In the genomic region with DNA sequence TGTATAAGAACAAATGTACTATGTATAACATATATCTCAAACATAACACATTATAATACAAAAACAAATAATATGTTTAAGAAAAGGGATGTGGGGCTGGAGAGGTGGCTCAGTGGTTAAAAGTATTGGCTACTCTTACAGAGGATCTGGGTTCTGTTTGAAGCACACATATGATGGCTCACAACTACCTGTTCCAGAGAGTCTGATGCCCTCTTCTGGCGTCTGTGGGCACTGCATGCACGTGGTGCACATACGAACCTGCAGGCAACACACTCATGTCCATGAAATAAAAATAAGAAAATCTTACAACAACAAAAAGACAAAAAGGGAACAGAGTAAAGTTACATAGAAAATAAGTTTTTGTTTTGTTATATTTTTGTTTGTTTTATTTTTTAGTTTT, we compare ENCODE assay signal across 19 mouse cellular contexts.
DNase-seq lines count a peak whose midpoint lies in the region; ATAC-seq and TF ChIP-seq lines count a peak whose summit lies in the region.
"Had no signal": no experiment of that assay in that cellular context is flagged by ENCODE, and none has a peak within 500 bp of the region (broad histone marks: within the 10 kb centered on the region; RNA-seq: fewer than 3 reads in every experiment).

No protein-coding gene starts in this region.

- no peaks in the 10 kb centered on the region for H3K36me3 ChIP-seq in ES-Bruce4 (ENCODE audit: control insufficient read depth, insufficient read depth, low read length, poor library complexity, severe bottlenecking)
- no peaks in the 10 kb centered on the region for H3K36me3 ChIP-seq in liver, embryonic 14.5 days (replicated peaks; ENCODE audit: control insufficient read depth, insufficient read depth, low read depth)
- no peaks in the 10 kb centered on the region for H3K36me3 ChIP-seq in limb, embryonic 10.5 days
- H3K36me3 ChIP-seq: forebrain, embryonic 10.5 days had no signal

- no peak for TF ChIP-seq EP300 in ES-Bruce4 (IDR thresholded peaks at IDR 0.05; ENCODE audit: insufficient read depth, low read depth, low read length)
- TF ChIP-seq EP300 in liver, embryonic 14.5 days (IDR thresholded peaks at IDR 0.05; ENCODE audit: low read depth): no peak

- H3K9ac ChIP-seq in ES-Bruce4 (ENCODE audit: low read depth, poor library complexity, severe bottlenecking): no peak overlapping the region
- no peak overlapping the region for H3K9ac ChIP-seq in liver, embryonic 14.5 days (replicated peaks)

- WGBS in lung, adult 2 months: 84% methylated on average over 3 of the region's 3 CpGs
- WGBS in liver, embryonic 14.5 days (ENCODE audit: insufficient replicate concordance): 74% methylated on average over 3 of the region's 3 CpGs
- WGBS in limb, embryonic 10.5 days: 87% methylated on average over 3 of the region's 3 CpGs

- H3K27ac ChIP-seq in ES-Bruce4 (ENCODE audit: insufficient read depth, low read length): no peak overlapping the region
- H3K27ac ChIP-seq in liver, embryonic 14.5 days: no peak overlapping the region
- no peak overlapping the region for H3K27ac ChIP-seq in limb, embryonic 10.5 days
- H3K27ac ChIP-seq: forebrain, embryonic 10.5 days had no signal

- H3K4me3 ChIP-seq in lung, adult 2 months (replicated peaks; ENCODE audit: extremely low read depth, low read depth, low read length): no peak overlapping the region
- no peak overlapping the region for H3K4me3 ChIP-seq in ES-Bruce4 (ENCODE audit: low read depth, low read length)
- no peak overlapping the region for H3K4me3 ChIP-seq in liver, embryonic 14.5 days (ENCODE audit: insufficient read depth in 1 of 2, low read depth in 2 of 2, low read length in 2 of 2)
- no peak overlapping the region for H3K4me3 ChIP-seq in limb, embryonic 10.5 days
- H3K4me3 ChIP-seq: forebrain, embryonic 10.5 days; myocyte had no signal

- TF ChIP-seq CTCF in lung, adult 2 months (IDR thresholded peaks at IDR 0.05; ENCODE audit: insufficient read depth, low read length): 0 out of 2 replicates have a peak, but pooled peaks have one; percentile 15
- peak; percentile 56 for TF ChIP-seq CTCF in ES-Bruce4 (IDR thresholded peaks at IDR 0.05; ENCODE audit: low read depth, low read length)
- peak; percentile 57 for TF ChIP-seq CTCF in liver, embryonic 14.5 days (IDR thresholded peaks at IDR 0.05; ENCODE audit: low read depth)

- H3K4me2 ChIP-seq in liver, embryonic 14.5 days (ENCODE audit: low read depth): no peak overlapping the region
- H3K4me2 ChIP-seq: midbrain, embryonic 11.5 days had no signal

- TF ChIP-seq POLR2A in lung, adult 2 months (IDR thresholded peaks at IDR 0.05; ENCODE audit: borderline replicate concordance, extremely low read depth, low read depth, low read length): no peak
- TF ChIP-seq POLR2A in ES-Bruce4 (IDR thresholded peaks at IDR 0.05; ENCODE audit: insufficient read depth, low read length): no peak

- H3K9me3 ChIP-seq in ES-Bruce4 (replicated peaks; ENCODE audit: control insufficient read depth, insufficient read depth, low read length, poor library complexity, severe bottlenecking): no peaks in the 10 kb centered on the region
- H3K9me3 ChIP-seq in liver, embryonic 14.5 days (ENCODE audit: control insufficient read depth, low read length): no peaks in the 10 kb centered on the region
- no peaks in the 10 kb centered on the region for H3K9me3 ChIP-seq in limb, embryonic 10.5 days (replicated peaks)

- no peak for ATAC-seq in liver, embryonic 14.5 days (ENCODE audit: insufficient read depth)
- ATAC-seq: hindbrain, embryonic 16.5 days had no signal

- H3K27me3 ChIP-seq in ES-Bruce4 (ENCODE audit: control insufficient read depth, insufficient read depth, low read length, poor library complexity, severe bottlenecking): no peaks in the 10 kb centered on the region
- H3K27me3 ChIP-seq in liver, embryonic 14.5 days (ENCODE audit: control insufficient read depth, insufficient read depth, low read length): no peaks in the 10 kb centered on the region
- H3K27me3 ChIP-seq in limb, embryonic 10.5 days (ENCODE audit: low read depth, poor library complexity, severe bottlenecking): no peaks in the 10 kb centered on the region

- intact Hi-C loops in heart, postnatal 10 days (cut with DNase I): no loop called here

- H3K4me1 ChIP-seq in lung, adult 2 months (ENCODE audit: control insufficient read depth, insufficient read depth, low read length): no peaks in the 10 kb centered on the region
- no peaks in the 10 kb centered on the region for H3K4me1 ChIP-seq in ES-Bruce4 (ENCODE audit: control insufficient read depth, insufficient read depth, low read length)
- no peaks in the 10 kb centered on the region for H3K4me1 ChIP-seq in liver, embryonic 14.5 days (replicated peaks; ENCODE audit: control insufficient read depth in 2 of 2, insufficient read depth in 2 of 2, low read length in 1 of 2)
- no peaks in the 10 kb centered on the region for H3K4me1 ChIP-seq in limb, embryonic 10.5 days
- H3K4me1 ChIP-seq: forebrain, embryonic 10.5 days had no signal

- peak; percentile 56 for DNase-seq in heart, adult 11 months
- no peak for DNase-seq in heart, postnatal 10 days
- no peak for DNase-seq in lung, adult 2 months
- no peak for DNase-seq in lung, postnatal 36 days
- DNase-seq in liver, embryonic 14.5 days (ENCODE audit: low read depth in 3 of 3, low spot score in 3 of 3): no peak
- DNase-seq in left cerebral cortex, adult 18-20 months (ENCODE audit: low spot score in 2 of 2): no peak
- DNase-seq in limb, embryonic 10.5 days (ENCODE audit: low spot score): no peak
- DNase-seq: adrenal gland, postnatal 10 days; B cell, adult 2 months; heart, adult 18-20 months; heart, postnatal 14 days; kidney, postnatal 14 days; layer of hippocampus, postnatal 36 days; lung, postnatal 10 days had no signal
